Mouse (Mus musculus) testis, postnatal 14 days (tissue): Measurements from ENCODE around the gene Tfeb.

Experiments used
- DNase-seq: peaks from one replicate; pipeline ENCODE4 v3.0.0; 2021; ENCODE audit warnings: low spot score

Gene Tfeb

DNA sequence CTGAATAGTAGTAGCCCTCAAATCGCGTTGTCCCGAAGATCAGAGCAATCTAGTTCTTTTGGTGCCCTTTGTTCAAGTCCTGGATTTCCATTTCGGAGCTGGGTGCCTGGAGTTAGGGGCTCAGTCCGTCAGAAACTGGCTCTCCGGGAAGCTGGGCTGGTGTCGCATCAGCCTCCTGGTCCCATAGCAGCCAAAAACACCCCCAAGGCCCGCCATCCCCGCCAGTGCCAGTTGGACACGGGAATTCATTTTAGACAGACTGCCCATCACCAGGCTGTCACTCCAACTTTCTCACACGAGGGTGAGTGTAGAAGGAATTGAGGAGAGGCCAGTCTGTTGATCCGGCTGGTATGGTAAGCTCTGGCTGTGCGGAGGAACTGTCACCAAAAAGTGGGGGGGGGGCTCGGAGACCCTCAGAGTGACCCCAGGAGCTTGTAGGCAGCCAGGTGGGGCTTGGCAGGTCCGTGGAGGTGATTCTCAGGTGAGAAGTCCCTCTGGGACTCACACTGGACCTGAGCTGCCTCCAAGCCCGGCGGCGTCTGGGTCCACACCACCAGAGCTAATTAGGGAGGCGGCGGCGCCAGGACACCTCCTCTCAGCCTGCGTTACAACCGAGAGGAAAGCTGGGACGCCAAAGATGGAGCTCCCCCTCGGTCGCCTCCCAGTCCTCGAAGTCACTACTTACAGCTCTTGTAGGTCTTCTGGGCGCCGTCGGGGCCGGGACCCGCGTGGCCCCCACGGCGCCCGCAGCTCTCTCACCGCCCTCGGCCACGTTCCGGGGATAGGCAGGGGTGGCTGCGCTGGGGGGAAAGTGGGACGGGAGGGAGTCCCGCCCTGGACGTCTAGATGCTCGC, 97.0 kb downstream of the Tfeb start:
- no peak for DNase-seq

DNA sequence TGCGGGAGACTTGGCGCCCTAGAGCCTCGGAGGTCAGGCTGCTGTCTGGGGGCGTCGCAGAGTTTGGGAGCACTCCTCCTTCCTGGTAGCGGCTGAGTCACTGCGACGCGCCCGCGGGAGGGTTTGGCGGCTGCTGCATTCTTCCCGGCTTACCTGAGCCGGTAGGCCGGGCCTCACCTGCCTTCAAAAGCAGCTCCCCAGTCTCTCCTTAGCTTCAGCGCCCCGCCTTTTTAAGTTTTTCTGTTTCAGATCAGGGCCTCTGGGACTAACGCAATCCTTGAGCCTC, 97.6 kb downstream of the Tfeb start, which contains the start of gene Mdfi:
Gene Mdfi, minus strand, starts transcription at position 210 of the 286 bp plus-strand sequence.
- no peak for DNase-seq

DNA sequence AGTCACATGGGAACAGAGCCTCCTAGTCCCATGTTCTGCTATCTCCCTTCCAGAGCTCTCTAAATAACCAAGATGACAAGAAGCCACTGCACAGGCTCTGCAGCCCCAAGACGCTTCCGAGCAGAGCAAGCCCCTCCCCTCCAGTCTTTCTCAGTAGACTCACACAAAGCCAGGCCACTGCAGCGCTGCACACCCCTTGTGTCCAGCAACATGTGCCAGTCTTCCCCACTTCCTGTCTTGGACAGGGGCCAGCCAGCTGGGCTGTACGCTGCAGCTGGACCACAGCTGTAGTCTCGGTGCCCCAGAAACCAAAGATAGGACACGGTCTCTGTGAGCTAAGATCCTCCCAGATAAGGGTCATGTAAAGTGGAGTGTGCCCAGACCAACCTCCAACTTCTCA, 101.0 kb downstream of the Tfeb start:
- no peak for DNase-seq

DNA sequence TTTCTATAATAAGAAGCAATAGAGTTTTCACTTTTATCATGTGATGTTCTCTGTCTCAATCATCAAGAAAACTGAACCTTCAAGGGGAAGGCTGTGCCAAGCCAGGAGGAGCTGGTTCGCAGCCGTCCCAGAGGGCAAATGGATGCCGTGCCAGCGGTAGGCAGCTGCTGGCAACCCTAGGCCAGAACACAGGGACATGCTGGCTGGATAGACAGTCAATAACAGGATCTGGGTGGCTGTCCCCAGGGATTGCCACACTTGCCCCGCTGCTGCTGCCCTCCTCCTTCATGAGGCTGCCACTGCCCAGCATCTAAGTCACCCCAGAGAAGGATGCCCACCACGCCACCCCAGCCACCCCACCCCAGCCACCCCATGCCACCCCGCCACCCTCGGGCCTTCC, 104.7 kb downstream of the Tfeb start:
- DNase-seq, result no peak
